In genomic region chr5:148572676-148573075, GRCm38 (mm10) we compare ENCODE assay signal across 20 mouse cellular contexts. TPM values are rescaled to one million over a fixed set of nuclear protein-coding genes. Genes with fewer than 3 reads are reported as not detected.
DNase-seq lines count a peak whose midpoint lies in the region; ATAC-seq lines count a peak whose summit lies in the region.
"Had no signal": no experiment of that assay in that cellular context is flagged by ENCODE, and none has a peak within 500 bp of the region (broad histone marks: within the 10 kb centered on the region; RNA-seq: fewer than 3 reads in every experiment).

No protein-coding gene starts in this region.

- peaks cover 5% of the 10 kb centered on the region; the same call in 1 of the 2 replicates for H3K4me1 ChIP-seq in lung, embryonic 16.5 days (replicated peaks; ENCODE audit: control insufficient read depth, insufficient read depth, low read length)
- H3K4me1 ChIP-seq: forebrain, embryonic 13.5 days had no signal

- H3K4me3 ChIP-seq in lung, embryonic 16.5 days (ENCODE audit: low read length): no peak overlapping the region
- H3K4me3 ChIP-seq: embryonic facial prominence, embryonic 10.5 days; embryonic facial prominence, embryonic 12.5 days; forebrain, embryonic 13.5 days had no signal

- ATAC-seq in lung, embryonic 16.5 days (ENCODE audit: low read depth): peak; percentile 59
- ATAC-seq: activated CD4-positive, CD25-positive, alpha-beta regulatory T cell, adult 4 months; forebrain, embryonic 13.5 days; forebrain, embryonic 16.5 days had no signal

- H3K36me3 ChIP-seq in lung, embryonic 16.5 days (ENCODE audit: control insufficient read depth, insufficient read depth, low read length): no peaks in the 10 kb centered on the region
- H3K36me3 ChIP-seq: embryonic facial prominence, embryonic 10.5 days; embryonic facial prominence, embryonic 12.5 days had no signal

- H3K27ac ChIP-seq in lung, embryonic 16.5 days (ENCODE audit: low read length): no peak overlapping the region
- H3K27ac ChIP-seq: embryonic facial prominence, embryonic 10.5 days; embryonic facial prominence, embryonic 12.5 days; forebrain, embryonic 13.5 days had no signal

- H3K9me3 ChIP-seq in lung, embryonic 16.5 days (ENCODE audit: control insufficient read depth, low read length): peaks cover 3% of the 10 kb centered on the region; the same call in 1 of the 2 replicates
- H3K9me3 ChIP-seq: embryonic facial prominence, embryonic 10.5 days; embryonic facial prominence, embryonic 12.5 days; forebrain, embryonic 13.5 days had no signal

- H3K27me3 ChIP-seq in lung, embryonic 16.5 days (ENCODE audit: control insufficient read depth, insufficient read depth, low read depth, low read length): no peaks in the 10 kb centered on the region
- H3K27me3 ChIP-seq: embryonic facial prominence, embryonic 12.5 days; forebrain, embryonic 13.5 days had no signal

- DNase-seq in lung, adult 18-20 months: no peak
- DNase-seq in lung, postnatal 10 days: peak; percentile 45
- DNase-seq in lung, postnatal 25 days (ENCODE audit: low spot score): no peak
- peak; percentile 34 for DNase-seq in testis, postnatal 10 days (ENCODE audit: low spot score)
- DNase-seq in testis, postnatal 14 days (ENCODE audit: low spot score): no peak
- no peak for DNase-seq in layer of hippocampus, adult 9-11 months
- DNase-seq: adrenal gland, adult 8-10 months; adrenal gland, postnatal 14 days; adrenal gland, postnatal 36 days; cerebellum, adult 11-12 months; cerebellum, adult 2 months; cerebellum, adult 9-10 months; cerebellum, postnatal 10 days; cerebellum, postnatal 25 days had no signal

- no peak overlapping the region for H3K9ac ChIP-seq in lung, embryonic 16.5 days (ENCODE audit: low read length)
- H3K9ac ChIP-seq: embryonic facial prominence, embryonic 12.5 days; forebrain, embryonic 13.5 days had no signal

- H3K4me2 ChIP-seq in lung, embryonic 16.5 days (ENCODE audit: low read depth, low read length): no peak overlapping the region
- H3K4me2 ChIP-seq: embryonic facial prominence, embryonic 12.5 days; forebrain, embryonic 13.5 days had no signal

- WGBS in lung, embryonic 16.5 days: 52% methylated on average over 5 of the region's 5 CpGs

RNA-seq across cellular contexts. Expression of gene Ubl3, which starts 20.1 kb away (rescaled TPM):
- 55.9 and 73.5 TPM in 2 replicates for polyA plus RNA-seq in lung, embryonic 16.5 days (2015; fragmentation: Nextera tagmentation; extraction: Ambion mirVana)

Comparison
In these comparisons a context has a peak if more than half of its experiments do, and no peak if none do; other contexts are left out.
1. DNase-seq: peak in lung, postnatal 10 days (single experiment) and testis, postnatal 10 days (single experiment); none in lung, adult 18-20 months (0 of 2), lung, postnatal 25 days (single experiment), testis, postnatal 14 days (single experiment) and layer of hippocampus, adult 9-11 months (single experiment).